Mouse (Mus musculus) v-Abl transformed pro-B cells (cell line): ENCODE results near the gene Kit.

Experiments used
- in situ Hi-C, 2 experiments: fragments of 400-800 bp; cut with MboI; formaldehyde crosslinking; loops; one replicate each; pipeline ENCODE4 v1.15.1; 2025; ENCODE audit not compliant: unreplicated experiment in 2 of 2

The Kit gene

GRCm38 (mm10) chr5:75632257-75632656 lies 57.5 kb downstream of the Kit start:
- in situ Hi-C loops = no loop called here

- in situ Hi-C loops = no loop called here
These were observed 58.3 kb downstream of the Kit start for GRCm38 (mm10) chr5:75632846-75633640.

- in situ Hi-C loops = no loop called here
These were observed 60.7 kb downstream of the Kit start for GRCm38 (mm10) chr5:75635385-75635784.

GRCm38 (mm10) chr5:75640637-75641036 lies 65.9 kb downstream of the Kit start:
- in situ Hi-C loops = no loop called here

- in situ Hi-C loops = no loop called here
These were observed 72.3 kb downstream of the Kit start for GRCm38 (mm10) chr5:75647046-75647445.

- in situ Hi-C loops = no loop called here
These were observed 75.8 kb downstream of the Kit start for GRCm38 (mm10) chr5:75650566-75650965.

GRCm38 (mm10) chr5:75653431-75653830 lies 78.7 kb downstream of the Kit start:
- in situ Hi-C loops = no loop called here

- in situ Hi-C loops = no loop called here
These were observed 83.9 kb downstream of the Kit start for GRCm38 (mm10) chr5:75658575-75658974.

- in situ Hi-C loops = no loop called here
These were observed 85.6 kb downstream of the Kit start for GRCm38 (mm10) chr5:75660342-75660741.

- in situ Hi-C loops = no loop called here
These were observed 87.8 kb downstream of the Kit start for GRCm38 (mm10) chr5:75662466-75662865.

- in situ Hi-C loops = no loop called here
These were observed 89.1 kb downstream of the Kit start for GRCm38 (mm10) chr5:75663768-75664167.

- in situ Hi-C loops = no loop called here
These were observed 92.4 kb downstream of the Kit start for GRCm38 (mm10) chr5:75667083-75667482.

- in situ Hi-C loops = no loop called here
These were observed 96.5 kb downstream of the Kit start for GRCm38 (mm10) chr5:75671136-75671788.

GRCm38 (mm10) chr5:75676024-75676423 lies 101.3 kb downstream of the Kit start:
- in situ Hi-C loops = no loop called here

- in situ Hi-C loops = no loop called here
These were observed 105.2 kb downstream of the Kit start for GRCm38 (mm10) chr5:75679896-75680295.

GRCm38 (mm10) chr5:75695162-75695809 lies 120.6 kb downstream of the Kit start:
- in situ Hi-C loops = no loop called here

- in situ Hi-C loops = no loop called here
These were observed 122.2 kb downstream of the Kit start for GRCm38 (mm10) chr5:75696960-75697359.

- in situ Hi-C loops = no loop called here
These were observed 123.8 kb downstream of the Kit start for GRCm38 (mm10) chr5:75698556-75698955.

GRCm38 (mm10) chr5:75699081-75699480 lies 124.4 kb downstream of the Kit start:
- in situ Hi-C loops = no loop called here

GRCm38 (mm10) chr5:75699516-75699915 lies 124.8 kb downstream of the Kit start:
- in situ Hi-C loops = no loop called here

- in situ Hi-C loops = no loop called here
These were observed 126.9 kb downstream of the Kit start for GRCm38 (mm10) chr5:75701662-75702061.

GRCm38 (mm10) chr5:75702080-75702479 lies 127.4 kb downstream of the Kit start:
- in situ Hi-C loops = no loop called here
